Comparison of ENCODE assay signal across 11 mouse cellular contexts in genomic region chr7:139293350-139293749, GRCm38 (mm10).
"Had no signal": no experiment of that assay in that cellular context is flagged by ENCODE, and none has a peak within 500 bp of the region (broad histone marks: within the 10 kb centered on the region; RNA-seq: fewer than 3 reads in every experiment).

No protein-coding gene starts in this region.

- H3K4me2 ChIP-seq: limb, embryonic 12.5 days; liver, embryonic 13.5 days; midbrain, embryonic 13.5 days had no signal

- H3K4me1 ChIP-seq: midbrain, embryonic 13.5 days had no signal

- DNase-seq: kidney, adult 8-10 months; kidney, postnatal 25 days; liver; liver, embryonic 13.5 days; liver, postnatal 0 days; right cerebral cortex, postnatal 25 days; thymus, adult 18-20 months; thymus, postnatal 14 days had no signal

- H3K27ac ChIP-seq: limb, embryonic 12.5 days; liver, embryonic 13.5 days; midbrain, embryonic 13.5 days had no signal

- H3K9me3 ChIP-seq: limb, embryonic 12.5 days; liver, embryonic 13.5 days; midbrain, embryonic 13.5 days had no signal

- ATAC-seq: intestine, embryonic 16.5 days; liver, postnatal 0 days; midbrain, embryonic 13.5 days had no signal

- H3K4me3 ChIP-seq: limb, embryonic 12.5 days; liver, embryonic 13.5 days; midbrain, embryonic 13.5 days had no signal

- H3K36me3 ChIP-seq: limb, embryonic 12.5 days; liver, embryonic 13.5 days; midbrain, embryonic 13.5 days had no signal

- H3K9ac ChIP-seq: limb, embryonic 12.5 days; liver, embryonic 13.5 days; liver, postnatal 0 days; midbrain, embryonic 13.5 days had no signal

- H3K27me3 ChIP-seq: limb, embryonic 12.5 days; liver, embryonic 13.5 days; midbrain, embryonic 13.5 days had no signal
